ENCODE assay signal across 8 mouse cellular contexts in the genomic region with DNA sequence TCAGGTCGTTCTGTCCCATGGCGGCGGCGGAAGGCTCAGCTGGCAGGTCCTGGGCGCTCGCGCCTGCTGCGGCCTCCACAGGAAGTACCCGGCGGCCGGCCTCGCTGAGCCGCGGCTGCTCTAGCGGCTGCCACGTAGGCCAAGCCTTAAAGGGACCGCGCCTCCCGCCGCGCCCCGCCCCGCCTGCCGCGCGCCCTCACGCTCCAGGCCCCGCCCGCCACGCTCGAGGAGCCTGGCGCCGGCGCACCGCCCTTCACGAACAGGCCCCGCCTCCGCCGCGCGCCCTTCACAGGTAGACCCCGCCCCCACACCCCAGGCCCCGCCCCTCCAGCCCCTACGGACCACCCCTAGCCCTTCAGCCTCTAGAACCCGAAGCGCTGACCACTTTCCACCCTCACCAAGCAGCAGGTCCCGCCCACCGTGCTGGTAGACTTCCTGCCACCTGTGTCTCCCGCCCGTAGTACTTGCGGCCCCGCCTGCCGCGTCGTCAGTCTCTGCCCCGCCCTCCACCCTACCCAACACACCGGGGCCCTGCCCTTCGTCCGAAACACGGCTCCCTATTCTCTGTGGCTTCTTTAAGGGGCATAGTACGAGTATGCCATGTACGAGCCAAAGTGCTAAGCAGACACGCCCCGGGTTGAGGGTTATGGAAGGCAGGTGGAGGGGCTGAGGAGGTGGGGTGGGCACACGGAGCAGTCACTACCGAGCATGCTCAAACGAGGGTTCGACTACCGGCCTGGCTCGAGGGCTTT. TPM values are rescaled to one million over a fixed set of nuclear protein-coding genes. Genes with fewer than 3 reads are reported as not detected.
DNase-seq lines count a peak whose midpoint lies in the region; ATAC-seq lines count a peak whose summit lies in the region.

A gene (minus strand): TSS at position 625 of the 752 bp plus-strand sequence.
A gene (plus strand): TSS at position 744 of the 752 bp plus-strand sequence.

- peak within 1 kb of the TSS; percentile 76 for H3K4me3 ChIP-seq in embryonic facial prominence, embryonic 11.5 days (ENCODE audit: low read depth, low read length)
- H3K4me3 ChIP-seq in limb, embryonic 10.5 days = peak within 1 kb of the TSS; percentile 100
- peak within 1 kb of the TSS; percentile 94 for H3K4me3 ChIP-seq in midbrain, embryonic 12.5 days

- H3K9me3 ChIP-seq in embryonic facial prominence, embryonic 11.5 days (replicated peaks; ENCODE audit: control insufficient read depth, low read length) = no peaks in the 10 kb centered on the region
- no peaks in the 10 kb centered on the region for H3K9me3 ChIP-seq in limb, embryonic 10.5 days (replicated peaks)
- H3K9me3 ChIP-seq in midbrain, embryonic 12.5 days = no peaks in the 10 kb centered on the region

- peak within 1 kb of the TSS; percentile 99 for H3K9ac ChIP-seq in embryonic facial prominence, embryonic 11.5 days (replicated peaks; ENCODE audit: low read length)
- peak within 1 kb of the TSS; percentile 99 for H3K9ac ChIP-seq in midbrain, embryonic 12.5 days (replicated peaks)

- peak within 1 kb of the TSS; percentile 54 for H3K27ac ChIP-seq in embryonic facial prominence, embryonic 11.5 days (replicated peaks; ENCODE audit: low read depth, low read length)
- peak within 1 kb of the TSS; percentile 99 for H3K27ac ChIP-seq in limb, embryonic 10.5 days
- H3K27ac ChIP-seq in midbrain, embryonic 12.5 days (replicated peaks) = peak within 1 kb of the TSS; percentile 81

- DNase-seq in 3134 (ENCODE audit: extremely low read depth, insufficient read length, low spot score) = peak; percentile 90
- peak; percentile 96 for DNase-seq in adrenal gland, postnatal 25 days
- peak; percentile 97 for DNase-seq in embryonic facial prominence, embryonic 11.5 days (ENCODE audit: low spot score)
- DNase-seq in heart, adult 11 months = peak; percentile 99
- peak; percentile 95 for DNase-seq in kidney, adult 18-20 months
- DNase-seq in limb, embryonic 10.5 days (ENCODE audit: low spot score) = peak; percentile 97
- DNase-seq in skeletal muscle tissue, adult 2 months (ENCODE audit: low read depth, low spot score) = peak; percentile 91

- no peaks in the 10 kb centered on the region for H3K27me3 ChIP-seq in embryonic facial prominence, embryonic 11.5 days (ENCODE audit: control insufficient read depth, insufficient read depth, low read length)
- no peaks in the 10 kb centered on the region for H3K27me3 ChIP-seq in limb, embryonic 10.5 days (ENCODE audit: low read depth, poor library complexity, severe bottlenecking)
- H3K27me3 ChIP-seq in midbrain, embryonic 12.5 days = no peaks in the 10 kb centered on the region

- no peaks in the 10 kb centered on the region; the same call in 1 of the 2 replicates for H3K4me1 ChIP-seq in embryonic facial prominence, embryonic 11.5 days (ENCODE audit: control insufficient read depth, insufficient read depth, low read length)
- H3K4me1 ChIP-seq in limb, embryonic 10.5 days = peaks cover 40% of the 10 kb centered on the region
- H3K4me1 ChIP-seq in midbrain, embryonic 12.5 days = peaks cover 23% of the 10 kb centered on the region

- WGBS in embryonic facial prominence, embryonic 11.5 days = under 1% methylated on average over 48 of the region's 70 CpGs
- 1% methylated on average over 68 of the region's 70 CpGs for WGBS in limb, embryonic 10.5 days
- WGBS in midbrain, embryonic 12.5 days = under 1% methylated on average over 56 of the region's 70 CpGs

- ATAC-seq in embryonic facial prominence, embryonic 11.5 days (replicated peaks; ENCODE audit: insufficient number of reproducible peaks, low FRiP score, low TSS enrichment, low read depth) = peak; percentile 92
- peak; percentile 93 for ATAC-seq in midbrain, embryonic 12.5 days (ENCODE audit: low FRiP score, low read depth)

- no peaks in the 10 kb centered on the region; the same call in 1 of the 2 replicates for H3K36me3 ChIP-seq in embryonic facial prominence, embryonic 11.5 days (replicated peaks; ENCODE audit: control insufficient read depth, insufficient read depth, low read depth, low read length)
- H3K36me3 ChIP-seq in limb, embryonic 10.5 days = peaks cover 37% of the 10 kb centered on the region
- peaks cover 17% of the 10 kb centered on the region for H3K36me3 ChIP-seq in midbrain, embryonic 12.5 days

- H3K4me2 ChIP-seq in embryonic facial prominence, embryonic 11.5 days (ENCODE audit: low read depth, low read length) = peak within 1 kb of the TSS; percentile 72
- peak within 1 kb of the TSS; percentile 76 for H3K4me2 ChIP-seq in midbrain, embryonic 12.5 days (replicated peaks)

RNA-seq across cellular contexts. Expression of the first gene that starts in this region (rescaled TPM):
- 152 and 210 TPM in 2 replicates for total RNA-seq in adrenal gland, postnatal 25 days (2021)
- 162 and 165 TPM in 2 replicates for polyA plus RNA-seq in embryonic facial prominence, embryonic 11.5 days (2014; fragmentation: Nextera tagmentation; extraction: Ambion mirVana)
- polyA plus RNA-seq in limb, embryonic 10.5 days (2016; fragmentation: Nextera tagmentation; extraction: Ambion mirVana) = 171 and 192 TPM in 2 replicates
- 126 and 132 TPM in 2 replicates for polyA plus RNA-seq in midbrain, embryonic 12.5 days (2016; fragmentation: Nextera tagmentation; extraction: Ambion mirVana)

RNA-seq across cellular contexts. Expression of the second gene that starts in this region (rescaled TPM):
- total RNA-seq in adrenal gland, postnatal 25 days (2021) = 0.33 TPM in 1 of 2 replicates, not detected in the other
- polyA plus RNA-seq in embryonic facial prominence, embryonic 11.5 days (2014; fragmentation: Nextera tagmentation; extraction: Ambion mirVana) = 0.28 TPM in 1 of 2 replicates, not detected in the other
- 0.06 TPM in 1 of 2 replicates, not detected in the other for polyA plus RNA-seq in limb, embryonic 10.5 days (2016; fragmentation: Nextera tagmentation; extraction: Ambion mirVana)
- polyA plus RNA-seq in midbrain, embryonic 12.5 days (2016; fragmentation: Nextera tagmentation; extraction: Ambion mirVana) = not detected in 2 replicates

Comparison
In these comparisons a context has a peak if more than half of its experiments do, and no peak if none do; other contexts are left out.
1. Peak in every context shown above with its lines: DNase-seq, ATAC-seq, H3K4me3 ChIP-seq and H3K27ac ChIP-seq.